Mouse (Mus musculus) stomach, postnatal 0 days (tissue): ENCODE results near the gene Mgea5. TPM values are rescaled to one million over a fixed set of nuclear protein-coding genes. Genes with fewer than 3 reads are reported as not detected.

Experiments
- ATAC-seq: fragments of 200-750 bp; cut with Nextera tagmentation; 2 replicates; pipeline ENCODE4 v1.8.0; 2017; ENCODE audit not compliant: low FRiP score, low TSS enrichment
- DNase-seq: peaks from one replicate; pipeline ENCODE4 v3.0.0-alpha.2; 2016; ENCODE audit warnings: low spot score
- H3K27ac ChIP-seq: fragments of 300-500 bp; sonication (generic); replicated peaks from 2 replicates; pipeline ENCODE4 v1.5.1; 2014; ENCODE audit warnings: mild to moderate bottlenecking, control low read depth
- H3K27me3 ChIP-seq: fragments of 300-500 bp; sonication (generic); 2 replicates; pipeline ENCODE4 v1.6.1; 2014; ENCODE audit warnings: low read length; ENCODE audit not compliant: control insufficient read depth, insufficient read depth
- H3K36me3 ChIP-seq: fragments of 300-500 bp; sonication (generic); 2 replicates; pipeline ENCODE4 v1.6.1; 2014; ENCODE audit warnings: low read length, mixed read lengths; ENCODE audit not compliant: control insufficient read depth, insufficient read depth
- H3K4me1 ChIP-seq: fragments of 300-500 bp; sonication (generic); replicated peaks from 2 replicates; pipeline ENCODE4 v1.6.1; 2014; ENCODE audit warnings: antibody characterized with exemption; ENCODE audit not compliant: control insufficient read depth, insufficient read depth
- H3K4me2 ChIP-seq: fragments of 300-500 bp; sonication (generic); replicated peaks from 2 replicates; pipeline ENCODE4 v1.6.1; 2014; ENCODE audit warnings: low read depth, mild to moderate bottlenecking, control low read depth, moderate library complexity
- H3K4me3 ChIP-seq: fragments of 300-500 bp; sonication (generic); 2 replicates; pipeline ENCODE4 v1.5.1; 2014; ENCODE audit warnings: low read depth, low read length, control low read depth
- H3K9ac ChIP-seq: fragments of 300-500 bp; sonication (generic); 2 replicates; pipeline ENCODE4 v1.6.1; 2014; ENCODE audit warnings: mild to moderate bottlenecking, low read length, control low read depth, mixed read lengths
- H3K9me3 ChIP-seq: fragments of 300-500 bp; sonication (generic); 2 replicates; pipeline ENCODE4 v1.6.1; 2016; ENCODE audit warnings: low read length; ENCODE audit not compliant: control insufficient read depth
- CTCF ChIP-seq: IDR thresholded peaks from 2 replicates; pipeline ENCODE4 v1.5.1; 2016; ENCODE audit warnings: antibody characterized with exemption, low read depth, mild to moderate bottlenecking, moderate library complexity
- EP300 ChIP-seq: optimal IDR thresholded peaks from 2 replicates; pipeline ENCODE3; 2016; ENCODE audit warnings: antibody characterized with exemption
- WGBS: fragments of 180-500 bp; shearing (Covaris S2); extraction: QIAGEN DNeasy Blood & Tissue Kit; methylation state at CpG from one replicate; pipeline ENCODE4 v1.1.7; 2014; 5-methylcytosine and 5-hydroxymethylcytosine counted together
- polyA plus RNA-seq: library from polyadenylated mRNA; unstranded; fragments of >200 nt; fragmentation: Nextera tagmentation; extraction: Ambion mirVana; gene quantifications from 2 replicates; pipeline ENCODE4 v1.2.1, GENCODE M21; 2015

Mgea5 gene
- polyA plus RNA-seq, 1 experiment from 2014 or later, result 16.5 TPM

- TF ChIP-seq CTCF (no peak), EP300 (no peak)
- H3K9me3 ChIP-seq, result no peaks in the 10 kb centered on the region
- 63% methylated on average over 7 of the region's 7 CpGs for WGBS
- H3K9ac ChIP-seq, result no peak overlapping the region
- no peak for ATAC-seq
- H3K4me2 ChIP-seq, result no peak overlapping the region
- peaks cover 11% of the 10 kb centered on the region; the same call in 1 of the 2 replicates for H3K27me3 ChIP-seq
- DNase-seq, result no peak
- H3K27ac ChIP-seq, result no peak overlapping the region
- no peaks in the 10 kb centered on the region for H3K36me3 ChIP-seq
- H3K4me3 ChIP-seq, result no peak overlapping the region
- peaks cover 3% of the 10 kb centered on the region; the same call in 1 of the 2 replicates for H3K4me1 ChIP-seq
Observed at GRCm38 (mm10) chr19:45734762-45735161, 48.9 kb downstream of the Mgea5 start.

- peaks cover 9% of the 10 kb centered on the region; the same call in 1 of the 2 replicates for H3K27me3 ChIP-seq
Observed at GRCm38 (mm10) chr19:45734191-45734590, 49.4 kb downstream of the Mgea5 start.

GRCm38 (mm10) chr19:45733564-45733963 is 50.1 kb downstream of the Mgea5 start:
- Histone ChIP-seq H3K27ac (no peak overlapping the region), H3K9ac (no peak overlapping the region), H3K4me1 (peaks cover 3% of the 10 kb centered on the region; the same call in 1 of the 2 replicates), H3K9me3 (no peaks in the 10 kb centered on the region), H3K4me2 (no peak overlapping the region), H3K27me3 (peaks cover 6% of the 10 kb centered on the region; the same call in 1 of the 2 replicates), H3K4me3 (no peak overlapping the region), H3K36me3 (no peaks in the 10 kb centered on the region)
- ATAC-seq (no peak), DNase-seq (no peak)
- no peak for TF ChIP-seq EP300
- no peak for TF ChIP-seq CTCF
- 28% methylated on average over 10 of the region's 10 CpGs for WGBS

More at GRCm38 (mm10) chr19:45734191-45734590, 49.4 kb downstream of the Mgea5 start:
- H3K4me1 ChIP-seq, result peaks cover 3% of the 10 kb centered on the region; the same call in 1 of the 2 replicates
- 76% methylated on average over 5 of the region's 5 CpGs for WGBS
- TF ChIP-seq EP300, result no peak
- TF ChIP-seq CTCF, result no peak
- H3K4me3 ChIP-seq, result no peak overlapping the region
- no peak overlapping the region for H3K27ac ChIP-seq
- no peaks in the 10 kb centered on the region for H3K9me3 ChIP-seq
- H3K4me2 ChIP-seq, result no peak overlapping the region
- H3K36me3 ChIP-seq, result no peaks in the 10 kb centered on the region
- DNase-seq, result no peak
- H3K9ac ChIP-seq, result no peak overlapping the region
- ATAC-seq, result no peak

- TF ChIP-seq EP300 (no peak), CTCF (no peak)
- Histone ChIP-seq H3K36me3 (no peaks in the 10 kb centered on the region), H3K27me3 (no peaks in the 10 kb centered on the region), H3K4me2 (no peak overlapping the region), H3K27ac (no peak overlapping the region), H3K9me3 (no peaks in the 10 kb centered on the region), H3K4me3 (no peak overlapping the region), H3K9ac (no peak overlapping the region), H3K4me1 (no peaks in the 10 kb centered on the region)
- WGBS, result 79% methylated on average over 7 of the region's 7 CpGs
- DNase-seq, result no peak
- ATAC-seq, result no peak
Observed at GRCm38 (mm10) chr19:45731658-45732057, 52.0 kb downstream of the Mgea5 start.

GRCm38 (mm10) chr19:45730042-45730441 is 53.6 kb downstream of the Mgea5 start:
- no peak for TF ChIP-seq CTCF
- no peak for TF ChIP-seq EP300
- Histone ChIP-seq H3K36me3 (no peaks in the 10 kb centered on the region), H3K9ac (no peak overlapping the region), H3K4me1 (no peaks in the 10 kb centered on the region), H3K27me3 (no peaks in the 10 kb centered on the region), H3K27ac (no peak overlapping the region), H3K4me3 (no peak overlapping the region), H3K4me2 (no peak overlapping the region), H3K9me3 (no peaks in the 10 kb centered on the region)
- DNase-seq (no peak), ATAC-seq (no peak)
- 80% methylated on average over 8 of the region's 8 CpGs for WGBS

- Histone ChIP-seq H3K9ac (no peak overlapping the region), H3K9me3 (no peaks in the 10 kb centered on the region), H3K27ac (no peak overlapping the region), H3K27me3 (no peaks in the 10 kb centered on the region), H3K36me3 (no peaks in the 10 kb centered on the region), H3K4me3 (no peak overlapping the region), H3K4me1 (no peaks in the 10 kb centered on the region), H3K4me2 (no peak overlapping the region)
- WGBS, result 76% methylated on average over 10 of the region's 10 CpGs
- DNase-seq, result no peak
- TF ChIP-seq EP300 (no peak), CTCF (no peak)
- ATAC-seq, result no peak
Observed at GRCm38 (mm10) chr19:45727231-45727630, 56.4 kb downstream of the Mgea5 start.
